Mouse (Mus musculus): ENCODE data around the gene Smagp.

The Smagp gene

DNA sequence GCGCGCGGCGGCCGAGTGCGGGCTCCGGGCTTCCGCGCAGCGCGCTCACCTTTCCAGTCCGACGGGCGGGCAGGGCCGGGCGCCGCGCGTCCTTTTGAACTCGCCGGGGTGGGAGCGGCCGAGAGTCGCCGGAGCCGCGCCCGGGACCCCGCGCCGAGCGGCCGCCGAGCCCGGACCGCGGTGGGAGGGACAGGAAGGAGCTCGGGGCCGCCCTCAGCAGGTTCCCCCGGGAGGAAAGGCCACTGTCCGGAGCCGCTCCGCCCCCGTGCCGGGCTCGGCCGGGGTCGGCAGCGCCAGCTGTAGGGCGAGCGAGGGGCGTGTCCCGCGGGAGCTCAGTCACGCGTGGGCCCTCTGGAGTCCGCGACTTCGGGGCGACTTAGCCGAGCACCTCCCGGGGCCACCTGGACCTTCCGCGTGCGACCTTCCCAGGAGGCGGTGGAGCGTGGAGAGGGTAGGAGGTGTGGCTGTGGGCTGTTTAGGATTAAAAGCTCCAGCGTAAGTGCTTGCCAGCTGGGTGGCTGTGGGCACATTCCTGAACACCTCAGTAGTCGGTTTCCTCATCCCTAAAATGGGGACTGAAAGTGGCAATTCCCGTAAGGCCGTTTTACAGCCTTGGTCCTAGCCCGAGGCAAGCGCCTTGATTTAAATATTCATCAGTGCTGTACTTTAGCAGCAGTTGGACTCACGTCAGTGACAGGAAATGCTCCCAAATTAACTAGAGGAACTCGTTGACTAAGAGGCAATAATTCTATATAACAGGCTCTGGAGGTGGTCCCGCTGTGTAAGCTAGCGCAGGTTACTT lies at the start of gene Smagp:
TSS of gene Smagp (minus strand) at position 241 of the 802 bp plus-strand sequence.
- DNase-seq (ENCODE audit: low read depth) = no peak

- no peak for DNase-seq (ENCODE audit: low read depth)
These were observed 49.7 kb upstream of the Smagp start for GRCm38 (mm10) chr15:100686434-100686833.

GRCm38 (mm10) chr15:100685849-100686248 lies 49.1 kb upstream of the Smagp start:
- no peak for DNase-seq (ENCODE audit: low read depth)

- no peak for DNase-seq (ENCODE audit: low read depth)
These were observed 48.5 kb upstream of the Smagp start for GRCm38 (mm10) chr15:100685255-100685654.

DNA sequence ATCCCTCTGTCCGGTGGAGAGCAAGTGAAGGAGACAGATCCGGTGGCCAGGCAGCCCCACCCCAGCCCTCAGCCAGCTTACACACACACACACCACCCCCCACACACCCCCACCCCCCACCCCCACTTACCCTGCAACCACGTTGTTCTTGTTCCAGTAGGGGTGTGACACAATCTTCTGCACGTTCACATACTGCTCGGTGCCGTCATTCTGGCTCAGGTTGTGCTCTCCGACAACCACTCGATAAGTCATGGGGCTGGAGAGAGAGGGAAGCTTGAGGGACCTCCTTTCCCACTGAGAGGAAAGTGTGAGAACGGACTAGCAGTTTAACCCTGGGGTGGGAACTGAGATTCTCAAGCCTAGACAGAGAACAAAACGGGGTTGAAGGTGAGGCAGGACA lies 47.7 kb upstream of the Smagp start:
- DNase-seq (ENCODE audit: low read depth) = no peak

- peak; percentile 90 for DNase-seq (ENCODE audit: low read depth)
These were observed 46.3 kb upstream of the Smagp start for GRCm38 (mm10) chr15:100683041-100683440.

- DNase-seq (ENCODE audit: low read depth) = no peak
These were observed 45.0 kb upstream of the Smagp start for GRCm38 (mm10) chr15:100681770-100682169.

- no peak for DNase-seq (ENCODE audit: low read depth)
These were observed 43.6 kb upstream of the Smagp start for GRCm38 (mm10) chr15:100680381-100680780.

DNA sequence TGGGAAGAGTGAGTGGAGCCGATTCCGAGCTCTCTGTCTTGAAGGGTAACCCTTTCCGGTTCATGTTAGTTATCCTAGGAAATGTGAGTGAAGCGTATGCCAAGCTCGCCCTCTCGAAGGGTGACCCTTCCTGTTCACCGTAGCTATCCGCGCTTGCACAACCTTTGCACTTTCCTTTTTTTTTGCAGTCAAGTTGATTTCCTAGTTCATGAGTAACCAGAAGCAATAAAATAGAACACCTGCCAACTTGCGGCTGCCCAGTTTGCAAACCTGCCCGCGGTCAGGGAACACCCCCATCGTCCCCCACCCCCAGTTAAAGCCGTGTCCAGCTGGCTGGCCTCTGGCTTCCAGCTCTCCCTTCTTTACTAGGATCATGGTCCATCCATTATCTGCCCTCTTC lies 42.3 kb upstream of the Smagp start:
- DNase-seq (ENCODE audit: low read depth) = no peak

GRCm38 (mm10) chr15:100678581-100678980 lies 41.8 kb upstream of the Smagp start:
- no peak for DNase-seq (ENCODE audit: low read depth)

GRCm38 (mm10) chr15:100677675-100678074 lies 40.9 kb upstream of the Smagp start:
- DNase-seq (ENCODE audit: low read depth) = no peak

DNA sequence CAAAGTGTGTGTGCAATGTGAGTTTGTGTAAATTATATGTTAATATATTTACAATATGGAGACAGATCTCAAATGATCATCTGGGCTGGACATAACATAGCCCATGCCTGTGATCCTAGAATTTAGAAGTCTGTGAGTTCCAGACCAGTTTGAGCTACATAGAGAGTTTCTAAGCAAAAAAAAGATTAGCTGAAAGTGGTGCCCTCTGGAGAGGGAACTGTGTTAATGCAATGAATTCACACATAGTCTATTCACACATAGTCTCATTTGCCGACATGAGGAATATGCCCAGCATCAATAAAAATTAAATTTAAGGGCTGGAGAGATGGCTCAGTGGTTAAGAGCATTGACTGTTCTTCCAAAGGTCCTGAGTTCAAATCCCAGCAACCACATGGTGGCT lies 39.8 kb upstream of the Smagp start:
- DNase-seq (ENCODE audit: low read depth) = no peak

DNA sequence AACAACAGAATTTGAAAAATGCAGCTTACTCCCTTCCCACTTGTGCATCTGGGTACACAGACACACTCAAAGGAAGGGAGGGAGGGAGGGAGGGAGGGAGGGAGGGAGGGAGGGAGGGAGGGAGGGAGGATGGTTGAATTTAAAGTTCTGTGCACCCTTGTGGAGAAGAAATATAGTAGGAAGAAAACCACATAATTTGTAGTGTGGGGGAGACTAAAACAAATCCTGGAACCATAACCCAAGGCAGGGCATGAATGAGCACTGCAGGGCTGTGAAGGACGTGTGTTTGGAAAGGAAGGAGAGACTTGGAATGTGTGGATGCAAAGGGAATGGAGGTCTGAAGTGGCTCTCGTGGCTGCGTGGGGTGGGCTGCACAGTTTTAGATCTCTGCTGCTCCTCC lies 38.7 kb upstream of the Smagp start:
- DNase-seq (ENCODE audit: low read depth) = no peak

- no peak for DNase-seq (ENCODE audit: low read depth)
These were observed 37.8 kb upstream of the Smagp start for GRCm38 (mm10) chr15:100674566-100674965.

GRCm38 (mm10) chr15:100673585-100674391 lies 37.0 kb upstream of the Smagp start:
- DNase-seq (ENCODE audit: low read depth) = no peak

DNA sequence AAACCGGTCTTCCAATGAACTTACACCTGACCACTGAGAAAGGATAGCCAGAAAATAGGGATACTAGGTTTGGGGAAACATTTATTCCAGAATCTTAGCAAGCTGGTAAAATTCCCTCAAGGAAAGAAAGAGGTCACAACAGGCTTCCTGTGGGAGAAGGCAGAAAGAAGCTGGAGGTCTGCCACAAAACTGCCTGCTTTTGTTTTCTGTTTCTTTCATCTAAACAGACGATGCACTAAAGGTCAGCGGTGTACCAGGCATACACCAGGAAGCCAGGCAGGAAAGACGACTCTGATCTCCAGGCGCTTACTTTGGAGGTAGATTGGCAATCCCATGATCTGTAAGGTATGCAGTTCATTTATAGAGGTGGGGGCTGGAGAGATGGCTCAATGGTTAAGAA lies 34.1 kb upstream of the Smagp start:
- no peak for DNase-seq (ENCODE audit: low read depth)

DNA sequence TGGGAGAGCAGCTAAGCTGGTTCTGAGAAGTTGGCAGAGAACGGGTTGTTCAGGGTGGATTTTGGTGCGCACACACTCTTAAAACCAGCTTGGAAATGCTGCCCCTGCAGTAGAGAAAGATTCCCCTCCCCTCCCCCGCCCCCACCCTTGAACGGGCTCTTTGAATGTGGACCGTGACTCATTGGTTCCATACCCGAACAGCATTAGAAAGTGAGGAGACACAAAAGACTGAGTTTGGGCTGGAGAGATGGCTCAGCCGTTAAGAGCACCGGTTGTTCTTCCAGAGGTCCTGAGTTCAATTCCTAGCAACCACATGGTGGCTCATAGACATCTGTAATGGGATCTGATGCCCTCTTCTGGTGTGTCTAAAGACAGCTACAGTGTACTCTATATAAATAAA lies 33.3 kb upstream of the Smagp start:
- no peak for DNase-seq (ENCODE audit: low read depth)

GRCm38 (mm10) chr15:100669337-100669736 lies 32.6 kb upstream of the Smagp start, which contains the start of gene Bin2:
Gene Bin2, minus strand, starts transcription at chr15:100669553.
- no peak for DNase-seq (ENCODE audit: low read depth)

GRCm38 (mm10) chr15:100667871-100668545 lies 31.3 kb upstream of the Smagp start:
- no peak for DNase-seq (ENCODE audit: low read depth)

DNA sequence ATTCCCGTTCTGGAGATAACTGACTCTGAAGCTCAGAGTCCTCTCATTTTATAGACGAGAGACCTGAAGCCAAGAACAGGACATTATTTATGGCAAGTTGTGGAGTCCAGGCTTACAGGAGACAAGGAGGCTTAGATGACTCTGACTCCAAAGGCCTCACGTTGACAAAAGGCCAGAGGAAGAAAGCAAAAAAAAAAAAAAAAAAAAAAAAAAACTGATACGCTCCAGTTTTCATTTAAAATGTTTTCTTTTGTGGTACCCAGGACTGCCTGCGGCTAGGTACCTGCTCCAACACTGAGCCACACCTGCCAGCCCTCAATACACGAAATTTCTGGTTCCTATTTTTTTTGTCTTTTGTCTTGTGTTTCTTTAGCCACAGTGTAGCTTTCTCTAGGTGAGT lies 30.7 kb upstream of the Smagp start:
- DNase-seq (ENCODE audit: low read depth) = no peak

DNA sequence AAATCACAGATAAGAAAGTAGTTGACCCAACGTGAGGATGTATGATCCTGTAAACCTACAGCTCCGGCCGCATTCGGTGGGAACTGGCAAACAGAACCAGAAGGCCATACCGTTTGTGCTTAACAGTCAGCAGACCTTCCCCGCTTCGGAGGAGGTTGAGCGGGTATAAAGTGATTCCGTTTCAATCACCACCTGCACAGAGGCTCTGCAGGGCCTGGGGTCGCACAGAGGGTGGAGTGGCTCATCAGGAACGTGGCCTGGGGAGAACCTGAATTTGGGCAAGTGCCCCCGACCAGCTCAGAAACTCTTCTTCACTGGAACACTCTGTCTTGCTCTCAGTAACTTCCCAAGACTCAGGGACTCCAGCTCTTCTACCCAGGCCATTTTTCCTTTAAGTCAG lies 30.1 kb upstream of the Smagp start:
- no peak for DNase-seq (ENCODE audit: low read depth)

DNA sequence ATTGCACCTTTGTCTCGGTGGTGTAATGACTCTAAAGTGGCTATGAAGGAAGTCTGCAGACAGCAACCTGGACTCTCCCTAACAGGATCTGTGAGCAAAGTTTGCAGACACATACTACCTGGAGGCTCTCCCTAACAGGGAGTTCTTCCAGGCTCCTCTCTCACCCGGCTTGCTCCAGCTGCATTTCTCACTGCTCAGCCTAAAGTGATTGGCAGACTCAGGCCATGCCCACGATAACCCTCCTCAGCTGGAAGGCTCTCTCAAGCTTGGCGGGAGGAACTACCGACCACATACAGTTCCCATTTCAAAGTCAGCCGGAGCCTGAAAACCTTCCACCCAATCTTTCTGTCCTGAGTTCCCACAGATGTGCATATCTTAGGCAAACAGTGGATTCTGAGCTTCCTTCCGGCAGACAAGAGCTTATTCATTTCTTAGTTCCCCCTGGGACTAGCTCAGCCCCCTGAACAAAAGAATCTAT lies 29.5 kb upstream of the Smagp start:
- DNase-seq (ENCODE audit: low read depth) = no peak

All from c-Kit-positive CD71-positive TER-119-negative erythroid progenitor cells, embryonic 14.5 days (primary cell).